9 mouse cellular contexts compared by ENCODE assay signal in the genomic region with DNA sequence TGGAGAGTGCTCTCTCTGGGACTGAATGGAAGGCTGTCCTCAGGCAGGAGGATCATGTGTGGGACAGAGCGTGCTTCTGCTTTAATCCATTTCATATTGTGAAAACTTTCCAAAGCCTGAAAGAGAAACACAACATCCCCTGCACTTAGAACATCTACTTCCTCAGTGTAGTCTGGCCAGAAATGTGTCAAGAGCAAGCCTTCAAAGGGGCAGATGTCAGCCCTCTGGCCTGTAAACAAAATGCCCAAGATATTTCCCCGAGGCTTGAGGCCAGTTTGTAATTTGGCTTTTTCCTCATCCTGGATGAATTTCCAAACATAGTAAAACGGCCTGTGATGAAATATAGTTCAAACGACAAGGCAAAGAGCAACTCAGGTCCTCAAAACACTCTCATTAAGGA. TPM values are rescaled to one million over a fixed set of nuclear protein-coding genes. Genes with fewer than 3 reads are reported as not detected.
DNase-seq lines count a peak whose midpoint lies in the region; ATAC-seq and TF ChIP-seq lines count a peak whose summit lies in the region.
"Had no signal": no experiment of that assay in that cellular context is flagged by ENCODE, and none has a peak within 500 bp of the region (broad histone marks: within the 10 kb centered on the region; RNA-seq: fewer than 3 reads in every experiment).

No protein-coding gene starts in this region.

- H3K27me3 ChIP-seq in heart, embryonic 11.5 days (ENCODE audit: control insufficient read depth, insufficient read depth, low read length), result no peaks in the 10 kb centered on the region
- H3K27me3 ChIP-seq in embryonic facial prominence, embryonic 15.5 days, result no peaks in the 10 kb centered on the region
- no peaks in the 10 kb centered on the region for H3K27me3 ChIP-seq in neural tube, embryonic 15.5 days (replicated peaks)
- H3K27me3 ChIP-seq in midbrain, embryonic 15.5 days (replicated peaks), result no peaks in the 10 kb centered on the region
- no peaks in the 10 kb centered on the region for H3K27me3 ChIP-seq in thymus, adult 2 months (ENCODE audit: control insufficient read depth, insufficient read depth, low read length)

- H3K9me3 ChIP-seq in heart, embryonic 11.5 days (replicated peaks; ENCODE audit: control insufficient read depth, low read length), result no peaks in the 10 kb centered on the region
- no peaks in the 10 kb centered on the region for H3K9me3 ChIP-seq in embryonic facial prominence, embryonic 15.5 days (replicated peaks)
- H3K9me3 ChIP-seq in neural tube, embryonic 15.5 days (replicated peaks), result no peaks in the 10 kb centered on the region
- no peaks in the 10 kb centered on the region for H3K9me3 ChIP-seq in midbrain, embryonic 15.5 days

- no peak for TF ChIP-seq CTCF in thymus, adult 2 months (IDR thresholded peaks at IDR 0.05; ENCODE audit: borderline replicate concordance, control insufficient read depth, extremely low read depth, insufficient read depth, low read length, poor library complexity)

- H3K27ac ChIP-seq in heart, embryonic 11.5 days (ENCODE audit: low read depth, low read length), result no peak overlapping the region
- no peak overlapping the region; the same call in 1 of the 2 replicates for H3K27ac ChIP-seq in embryonic facial prominence, embryonic 15.5 days (replicated peaks)
- no peak overlapping the region for H3K27ac ChIP-seq in neural tube, embryonic 15.5 days (replicated peaks)
- no peak overlapping the region for H3K27ac ChIP-seq in midbrain, embryonic 15.5 days
- no peak overlapping the region for H3K27ac ChIP-seq in thymus, adult 2 months (ENCODE audit: control insufficient read depth, insufficient read depth, low read length)

- H3K4me1 ChIP-seq in heart, embryonic 11.5 days (ENCODE audit: control insufficient read depth, insufficient read depth, low read length), result no peaks in the 10 kb centered on the region
- no peaks in the 10 kb centered on the region for H3K4me1 ChIP-seq in embryonic facial prominence, embryonic 15.5 days
- no peaks in the 10 kb centered on the region for H3K4me1 ChIP-seq in neural tube, embryonic 15.5 days
- H3K4me1 ChIP-seq in midbrain, embryonic 15.5 days, result no peaks in the 10 kb centered on the region
- H3K4me1 ChIP-seq in thymus, adult 2 months (replicated peaks; ENCODE audit: control insufficient read depth, insufficient read depth, low read length), result no peaks in the 10 kb centered on the region

- H3K4me2 ChIP-seq in heart, embryonic 11.5 days, result no peak overlapping the region
- H3K4me2 ChIP-seq in embryonic facial prominence, embryonic 15.5 days (replicated peaks), result no peak overlapping the region
- no peak overlapping the region for H3K4me2 ChIP-seq in neural tube, embryonic 15.5 days
- H3K4me2 ChIP-seq in midbrain, embryonic 15.5 days, result no peak overlapping the region

- H3K9ac ChIP-seq in heart, embryonic 11.5 days (ENCODE audit: low read depth, low read length), result no peak overlapping the region
- H3K9ac ChIP-seq in embryonic facial prominence, embryonic 15.5 days, result no peak overlapping the region
- no peak overlapping the region for H3K9ac ChIP-seq in neural tube, embryonic 15.5 days (replicated peaks)
- H3K9ac ChIP-seq in midbrain, embryonic 15.5 days, result no peak overlapping the region

- 70% methylated on average over 4 of the region's 4 CpGs for WGBS in heart, embryonic 11.5 days (ENCODE audit: insufficient replicate concordance)
- 34% methylated on average over 4 of the region's 4 CpGs for WGBS in embryonic facial prominence, embryonic 15.5 days
- WGBS in neural tube, embryonic 15.5 days, result 70% methylated on average over 4 of the region's 4 CpGs
- 88% methylated on average over 4 of the region's 4 CpGs for WGBS in midbrain, embryonic 15.5 days
- WGBS in thymus, adult 2 months, result 84% methylated on average over 4 of the region's 4 CpGs

- peak; percentile 64 to 78 for DNase-seq in heart, adult 18-20 months
- peak; percentile 51 to 73 for DNase-seq in kidney, adult 8-10 months
- DNase-seq in lung, postnatal 10 days, result peak; percentile 70
- DNase-seq in thymus, adult 2 months, result no peak
- DNase-seq: embryo, embryonic 11 days had no signal

- no peaks in the 10 kb centered on the region for H3K36me3 ChIP-seq in heart, embryonic 11.5 days (ENCODE audit: control insufficient read depth, insufficient read depth, low read length)
- H3K36me3 ChIP-seq in embryonic facial prominence, embryonic 15.5 days, result no peaks in the 10 kb centered on the region
- H3K36me3 ChIP-seq in neural tube, embryonic 15.5 days, result no peaks in the 10 kb centered on the region
- no peaks in the 10 kb centered on the region for H3K36me3 ChIP-seq in midbrain, embryonic 15.5 days (replicated peaks)
- no peaks in the 10 kb centered on the region for H3K36me3 ChIP-seq in thymus, adult 2 months (ENCODE audit: control insufficient read depth, insufficient read depth, low read length)

- no peak for TF ChIP-seq POLR2A in thymus, adult 2 months (IDR thresholded peaks at IDR 0.05; ENCODE audit: control insufficient read depth, extremely low read depth, insufficient read depth, low read length, poor library complexity)

- H3K4me3 ChIP-seq in heart, embryonic 11.5 days (ENCODE audit: low read depth, low read length), result no peak overlapping the region
- H3K4me3 ChIP-seq in embryonic facial prominence, embryonic 15.5 days (replicated peaks), result no peak overlapping the region
- no peak overlapping the region for H3K4me3 ChIP-seq in neural tube, embryonic 15.5 days (replicated peaks)
- no peak overlapping the region for H3K4me3 ChIP-seq in midbrain, embryonic 15.5 days
- no peak overlapping the region for H3K4me3 ChIP-seq in thymus, adult 2 months (ENCODE audit: control insufficient read depth, insufficient read depth, low read length)

- ATAC-seq in heart, embryonic 11.5 days (replicated peaks; ENCODE audit: insufficient number of reproducible peaks, low FRiP score, low TSS enrichment), result no peak
- ATAC-seq in embryonic facial prominence, embryonic 15.5 days (ENCODE audit: insufficient number of reproducible peaks, low FRiP score, low TSS enrichment, low read depth), result peak; percentile 19; the same call in 1 of the 2 replicates
- ATAC-seq in neural tube, embryonic 15.5 days (ENCODE audit: low FRiP score), result no peak
- ATAC-seq in midbrain, embryonic 15.5 days (replicated peaks), result no peak

RNA-seq across cellular contexts. Expression of a gene that starts 28.2 kb away (rescaled TPM):
- 10 to 100 TPM; 22.3 to 27.5 TPM for total RNA-seq in heart, adult 18-20 months (2021)
- 75.7 and 81.9 TPM in 2 replicates for polyA plus RNA-seq in heart, embryonic 11.5 days (2014; fragmentation: Nextera tagmentation; extraction: Ambion mirVana)
- 89.2 and 93.3 TPM in 2 replicates for polyA plus RNA-seq in embryonic facial prominence, embryonic 15.5 days (2015; fragmentation: Nextera tagmentation; extraction: Ambion mirVana)
- polyA plus RNA-seq in neural tube, embryonic 15.5 days (2015; fragmentation: Nextera tagmentation; extraction: Ambion mirVana), result 75.6 and 77.5 TPM in 2 replicates
- polyA plus RNA-seq in midbrain, embryonic 15.5 days (2015; fragmentation: Nextera tagmentation; extraction: Ambion mirVana), result 108 TPM in 2 replicates
- polyA plus RNA-seq in thymus, adult 2 months (2012; rRNA removed), result 35.5 and 43.1 TPM in 2 replicates

RNA-seq across cellular contexts. Expression of a gene that starts 41.5 kb away (rescaled TPM):
- total RNA-seq in heart, adult 18-20 months (2021), result 1 to 10 TPM; 3.5 to 5.4 TPM
- 1.6 and 1.8 TPM in 2 replicates for polyA plus RNA-seq in heart, embryonic 11.5 days (2014; fragmentation: Nextera tagmentation; extraction: Ambion mirVana)
- polyA plus RNA-seq in embryonic facial prominence, embryonic 15.5 days (2015; fragmentation: Nextera tagmentation; extraction: Ambion mirVana), result 12.7 and 14.2 TPM in 2 replicates
- 3.0 and 3.8 TPM in 2 replicates for polyA plus RNA-seq in neural tube, embryonic 15.5 days (2015; fragmentation: Nextera tagmentation; extraction: Ambion mirVana)
- polyA plus RNA-seq in midbrain, embryonic 15.5 days (2015; fragmentation: Nextera tagmentation; extraction: Ambion mirVana), result 4.1 and 5.2 TPM in 2 replicates
- 0.24 and 3.6 TPM in 2 replicates for polyA plus RNA-seq in thymus, adult 2 months (2012; rRNA removed)
